Mouse (Mus musculus) T-helper 17 cell (primary cell): ENCODE measurements around the gene Olfr1418.

ENCODE experiments used
- in situ Hi-C, 2 experiments: fragments of 300-600 bp; cut with MboI, MseI; formaldehyde crosslinking; loops; 1 replicate in 1 of 2; 2 replicates in 1 of 2; pipeline ENCODE4 v1.15.1; 2025; ENCODE audit warnings: high pct_unique_total_duplicates in 2 of 2

Gene Olfr1418

GRCm38 (mm10) chr19:11860966-11861365 lies at the start of gene Olfr1418:
TSS of gene Olfr1418 (minus strand) at chr19:11861066.
- in situ Hi-C loops = loop anchor here in 1 of 2 experiments (10.0 kb wide), 1 partner anchor 536 kb away; no protein-coding TSS in a partner anchor

GRCm38 (mm10) chr19:11886265-11886664 lies 25.4 kb upstream of the Olfr1418 start, which contains the start of gene Olfr1420:
TSS of gene Olfr1420 (plus strand) at chr19:11886565.
- in situ Hi-C loops = loop anchor here in 1 of 2 experiments (25.0 kb wide), 1 partner anchor 526 kb away; the partner anchor contains the start of gene Olfr1441

- in situ Hi-C loops = loop anchor here in 1 of 2 experiments (25.0 kb wide), 1 partner anchor 534 kb away; the partner anchor contains the start of gene Olfr1441
Measured at GRCm38 (mm10) chr19:11878404-11878803, 17.5 kb upstream of the Olfr1418 start.

- in situ Hi-C loops = loop anchor here in 1 of 2 experiments (25.0 kb wide), 1 partner anchor 537 kb away; the partner anchor contains the start of gene Olfr1441
Measured at GRCm38 (mm10) chr19:11875006-11875405, 14.1 kb upstream of the Olfr1418 start, which contains the start of gene Olfr1419. TSS of gene Olfr1419 (minus strand) at chr19:11875106.

GRCm38 (mm10) chr19:11867837-11868236 lies 7.0 kb upstream of the Olfr1418 start:
- in situ Hi-C loops = loop anchor here in 1 of 2 experiments (10.0 kb wide), 1 partner anchor 543 kb away; no protein-coding TSS in a partner anchor

GRCm38 (mm10) chr19:11856506-11856905 lies 4.4 kb downstream of the Olfr1418 start:
- in situ Hi-C loops = no loop called here

- in situ Hi-C loops = no loop called here
Measured at GRCm38 (mm10) chr19:11854821-11855220, 6.0 kb downstream of the Olfr1418 start.

GRCm38 (mm10) chr19:11852652-11853051 lies 8.2 kb downstream of the Olfr1418 start:
- in situ Hi-C loops = no loop called here

GRCm38 (mm10) chr19:11846333-11846732 lies 14.5 kb downstream of the Olfr1418 start:
- in situ Hi-C loops = no loop called here

GRCm38 (mm10) chr19:11839119-11839518 lies 21.7 kb downstream of the Olfr1418 start, which contains the start of gene Olfr1417:
TSS of gene Olfr1417 (minus strand) at chr19:11839219.
- in situ Hi-C loops = no loop called here

- in situ Hi-C loops = no loop called here
Measured at GRCm38 (mm10) chr19:11823346-11824065, 37.4 kb downstream of the Olfr1418 start.

GRCm38 (mm10) chr19:11820211-11820610 lies 40.7 kb downstream of the Olfr1418 start:
- in situ Hi-C loops = no loop called here

- in situ Hi-C loops = loop anchor here in 1 of 2 experiments (10.0 kb wide), 1 partner anchor 675 kb away; no protein-coding TSS in a partner anchor
Measured at GRCm38 (mm10) chr19:11819800-11820199, 41.1 kb downstream of the Olfr1418 start.

- in situ Hi-C loops = loop anchor here in 1 of 2 experiments (10.0 kb wide), 1 partner anchor 676 kb away; no protein-coding TSS in a partner anchor
Measured at GRCm38 (mm10) chr19:11819143-11819700, 41.6 kb downstream of the Olfr1418 start, which contains the start of gene Stx3. TSS of gene Stx3 (minus strand) at chr19:11819403.

- in situ Hi-C loops = loop anchor here in 1 of 2 experiments (10.0 kb wide), 1 partner anchor 676 kb away; no protein-coding TSS in a partner anchor
Measured at GRCm38 (mm10) chr19:11818199-11819142, 42.4 kb downstream of the Olfr1418 start.

- in situ Hi-C loops = loop anchor here in 1 of 2 experiments (10.0 kb wide), 1 partner anchor 677 kb away; no protein-coding TSS in a partner anchor
Measured at GRCm38 (mm10) chr19:11817586-11817985, 43.3 kb downstream of the Olfr1418 start.

GRCm38 (mm10) chr19:11816706-11817105 lies 44.2 kb downstream of the Olfr1418 start:
- in situ Hi-C loops = loop anchor here in 1 of 2 experiments (10.0 kb wide), 1 partner anchor 678 kb away; no protein-coding TSS in a partner anchor

- in situ Hi-C loops = loop anchor here in 1 of 2 experiments (10.0 kb wide), 1 partner anchor 680 kb away; no protein-coding TSS in a partner anchor
Measured at GRCm38 (mm10) chr19:11814742-11815333, 46.0 kb downstream of the Olfr1418 start.

GRCm38 (mm10) chr19:11813649-11814048 lies 47.2 kb downstream of the Olfr1418 start:
- in situ Hi-C loops = loop anchor here in 1 of 2 experiments (10.0 kb wide), 1 partner anchor 681 kb away; no protein-coding TSS in a partner anchor

- in situ Hi-C loops = loop anchor here in 1 of 2 experiments (10.0 kb wide), 1 partner anchor 682 kb away; no protein-coding TSS in a partner anchor
Measured at GRCm38 (mm10) chr19:11813136-11813535, 47.7 kb downstream of the Olfr1418 start.
